Mouse (Mus musculus) hindbrain, embryonic 16.5 days (tissue): Measurements from ENCODE around the gene Rd3. TPM values are rescaled to one million over a fixed set of nuclear protein-coding genes. Genes with fewer than 3 reads are reported as not detected.

Source experiments
- ATAC-seq: fragments of 200-750 bp; cut with Nextera tagmentation; 2 replicates; pipeline ENCODE4 v1.8.0; 2017; ENCODE audit warnings: moderate TSS enrichment, moderate library complexity
- H3K27ac ChIP-seq: fragments of 300-500 bp; sonication (generic); 2 replicates; pipeline ENCODE4 v1.5.1; 2014; ENCODE audit warnings: low read depth, mild to moderate bottlenecking, control low read depth, low read length, moderate library complexity
- H3K27me3 ChIP-seq: fragments of 300-500 bp; sonication (generic); replicated peaks from 2 replicates; pipeline ENCODE4 v1.6.1; 2014; ENCODE audit warnings: low read length; ENCODE audit not compliant: control insufficient read depth, insufficient read depth
- H3K36me3 ChIP-seq: fragments of 300-500 bp; sonication (generic); 2 replicates; pipeline ENCODE4 v1.6.1; 2014; ENCODE audit warnings: mild to moderate bottlenecking, low read length, moderate library complexity, mixed read lengths; ENCODE audit not compliant: control insufficient read depth, insufficient read depth
- H3K4me1 ChIP-seq: fragments of 300-500 bp; sonication (generic); 2 replicates; pipeline ENCODE4 v1.6.1; 2014; ENCODE audit warnings: low read depth, low read length; ENCODE audit not compliant: control insufficient read depth, insufficient read depth
- H3K4me2 ChIP-seq: fragments of 300-500 bp; sonication (generic); 2 replicates; pipeline ENCODE4 v1.6.1; 2014; ENCODE audit warnings: mild to moderate bottlenecking, low read length, control low read depth, moderate library complexity
- H3K4me3 ChIP-seq: fragments of 300-500 bp; sonication (generic); 2 replicates; pipeline ENCODE4 v1.5.1; 2014; ENCODE audit warnings: mild to moderate bottlenecking, low read length, control low read depth, moderate library complexity
- H3K9ac ChIP-seq: fragments of 300-500 bp; sonication (generic); 2 replicates; pipeline ENCODE4 v1.6.1; 2014; ENCODE audit warnings: low read depth, mild to moderate bottlenecking, control low read depth, low read length, moderate library complexity
- H3K9me3 ChIP-seq: fragments of 300-500 bp; sonication (generic); 2 replicates; pipeline ENCODE4 v1.6.1; 2014; ENCODE audit warnings: mild to moderate bottlenecking, low read length, moderate library complexity; ENCODE audit not compliant: control insufficient read depth
- WGBS: fragments of 180-500 bp; shearing (Covaris S2); extraction: QIAGEN DNeasy Blood & Tissue Kit; methylation state at CpG from one replicate; pipeline ENCODE4 v1.1.7; 2014; 5-methylcytosine and 5-hydroxymethylcytosine counted together
- microRNA-seq: library from miRNA; unstranded; fragments of <30 nt; microRNA quantifications from one replicate; pipeline ENCODE4, GENCODE M21; 2017
- polyA plus RNA-seq: library from polyadenylated mRNA; unstranded; fragments of >200 nt; fragmentation: Nextera tagmentation; extraction: Ambion mirVana; gene quantifications from 2 replicates; pipeline ENCODE4 v1.2.1, GENCODE M21; 2015

Gene Rd3
- polyA plus RNA-seq, 1 experiment from 2014 or later = 4.1 TPM

- Histone ChIP-seq H3K27ac (no peak overlapping the region), H3K9ac (no peak overlapping the region), H3K4me3 (no peak overlapping the region), H3K36me3 (no peaks in the 10 kb centered on the region), H3K4me1 (no peaks in the 10 kb centered on the region), H3K27me3 (no peaks in the 10 kb centered on the region), H3K4me2 (no peak overlapping the region), H3K9me3 (no peaks in the 10 kb centered on the region)
- no peak for ATAC-seq
- 87% methylated on average over 7 of the region's 7 CpGs for WGBS
Observed at GRCm38 (mm10) chr1:191995916-191996315, 18.7 kb downstream of the Rd3 start.

GRCm38 (mm10) chr1:191996621-191997185 is 19.5 kb downstream of the Rd3 start:
- Histone ChIP-seq H3K36me3 (no peaks in the 10 kb centered on the region), H3K27ac (no peak overlapping the region), H3K4me2 (no peak overlapping the region), H3K4me1 (no peaks in the 10 kb centered on the region), H3K9ac (no peak overlapping the region), H3K9me3 (no peaks in the 10 kb centered on the region), H3K27me3 (no peaks in the 10 kb centered on the region), H3K4me3 (no peak overlapping the region)
- WGBS = 90% methylated on average over 8 of the region's 8 CpGs
- no peak for ATAC-seq

GRCm38 (mm10) chr1:191999022-191999421 is 21.9 kb downstream of the Rd3 start:
- ATAC-seq = no peak
- no peaks in the 10 kb centered on the region for H3K9me3 ChIP-seq
- H3K9ac ChIP-seq = no peak overlapping the region
- H3K27me3 ChIP-seq = no peaks in the 10 kb centered on the region
- no peaks in the 10 kb centered on the region for H3K4me1 ChIP-seq
- H3K4me3 ChIP-seq = no peak overlapping the region
- no peak overlapping the region for H3K4me2 ChIP-seq
- H3K36me3 ChIP-seq = no peaks in the 10 kb centered on the region
- H3K27ac ChIP-seq = no peak overlapping the region

Small RNAs within 50 kb of the gene (microRNA-seq; reads per million reads assigned to microRNA genes)
- gene Mir3473c = not detected

Other genes starting within 250 kb of the Rd3 start
- gene Nek2, start 155.9 kb upstream of the Rd3 start, polyA plus RNA-seq = 7.5 and 9.4 TPM in 2 replicates
- gene Slc30a1, start 70.6 kb upstream of the Rd3 start, polyA plus RNA-seq = 2.0 and 2.2 TPM in 2 replicates
- gene Traf5, start 115.2 kb downstream of the Rd3 start, polyA plus RNA-seq = 2.2 and 2.5 TPM in 2 replicates
- gene Rcor3, start 160.7 kb downstream of the Rd3 start, polyA plus RNA-seq = 40.8 and 42.1 TPM in 2 replicates
- 3.5 and 3.7 TPM in 2 replicates for gene Kcnh1, start 213.4 kb downstream of the Rd3 start, polyA plus RNA-seq